Mouse (Mus musculus): ENCODE results near the gene Fam71f2.
A peak's percentile ranks its signal among the peaks of the same experiment; 100 is the strongest.

Fam71f2 gene

DNA sequence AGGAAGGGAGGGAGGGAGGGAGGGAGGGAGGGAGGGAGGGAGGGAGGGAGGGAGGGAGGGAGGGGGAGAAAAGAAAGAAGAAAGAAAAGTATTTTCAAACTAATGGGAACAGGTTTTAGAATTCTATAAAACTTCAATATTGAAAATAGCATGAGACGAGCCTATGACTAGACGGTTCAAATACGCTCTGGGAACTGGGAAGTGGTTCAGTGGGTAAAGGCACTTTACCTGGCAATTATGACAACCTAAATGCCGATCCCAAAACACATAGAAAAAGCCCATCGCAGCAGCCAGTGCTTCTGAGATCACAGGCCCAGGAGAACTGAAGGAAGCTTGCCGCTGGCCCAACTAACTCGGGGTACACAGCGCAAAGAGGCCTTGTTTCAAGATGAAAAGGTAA, at the start of gene Fam71f2:
Gene Fam71f2, plus strand, starts transcription at position 301 of the 400 bp plus-strand sequence.
- DNase-seq (ENCODE audit: low spot score) = no peak

DNA sequence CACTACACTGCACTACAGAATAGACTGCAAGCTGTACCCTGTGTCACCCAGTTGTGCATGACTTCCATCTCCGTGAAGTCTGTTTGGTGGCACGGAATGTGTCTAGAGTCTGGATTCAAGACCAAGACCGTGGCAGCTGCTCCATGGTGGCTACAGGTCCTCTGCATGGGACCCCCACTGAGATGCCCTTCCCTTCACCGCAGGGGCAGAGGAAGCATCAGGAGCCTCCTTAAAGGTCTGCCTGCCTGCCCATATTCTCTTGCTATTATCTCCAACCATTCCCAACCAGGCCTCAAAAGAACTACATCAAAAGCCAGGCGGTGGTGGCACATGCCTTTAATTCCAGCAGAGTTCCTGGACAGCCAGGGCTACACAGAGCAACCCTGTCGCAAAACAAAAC, 49.0 kb upstream of the Fam71f2 start:
- DNase-seq (ENCODE audit: low spot score) = no peak

DNA sequence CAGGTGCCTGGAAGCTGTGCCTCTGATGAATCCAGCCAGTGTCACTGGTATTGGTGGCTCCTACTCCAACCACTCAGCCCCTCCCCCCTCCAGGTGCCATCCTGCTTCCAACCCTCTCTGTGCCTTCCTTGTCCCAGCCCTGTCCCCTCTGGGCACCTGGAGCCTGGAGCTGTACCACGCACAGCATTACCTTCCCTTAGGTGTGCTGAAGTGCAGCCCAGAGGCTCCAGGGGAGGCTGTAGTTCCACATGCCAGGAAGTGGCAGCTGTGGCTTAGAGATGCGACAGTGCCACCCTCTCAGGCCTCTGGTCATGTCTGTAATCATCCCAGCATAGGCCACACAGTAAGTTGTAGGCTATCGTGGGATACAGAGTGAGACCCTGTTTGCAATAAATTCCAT, 47.6 kb upstream of the Fam71f2 start:
- no peak for DNase-seq (ENCODE audit: low spot score)

DNA sequence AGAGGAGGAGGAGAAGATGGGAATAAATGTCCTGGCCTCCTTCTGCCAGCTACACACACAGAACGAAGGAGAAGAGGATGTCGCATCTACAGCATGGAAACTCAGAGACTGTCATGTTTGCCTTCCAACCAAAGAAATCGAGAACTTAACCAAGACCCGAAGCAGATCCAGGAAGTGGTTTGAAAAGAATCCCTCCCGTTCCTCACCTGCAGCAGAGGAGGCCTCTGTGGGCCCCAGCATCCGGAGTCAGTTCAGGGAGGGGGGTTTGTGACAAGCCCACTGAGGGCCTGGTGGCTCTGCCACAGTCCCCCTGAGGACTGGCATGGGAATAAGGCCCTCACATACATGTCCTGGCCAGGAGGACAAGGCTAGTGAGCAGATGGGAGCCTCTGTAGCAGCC, 47.1 kb upstream of the Fam71f2 start:
- DNase-seq (ENCODE audit: low spot score) = no peak

DNA sequence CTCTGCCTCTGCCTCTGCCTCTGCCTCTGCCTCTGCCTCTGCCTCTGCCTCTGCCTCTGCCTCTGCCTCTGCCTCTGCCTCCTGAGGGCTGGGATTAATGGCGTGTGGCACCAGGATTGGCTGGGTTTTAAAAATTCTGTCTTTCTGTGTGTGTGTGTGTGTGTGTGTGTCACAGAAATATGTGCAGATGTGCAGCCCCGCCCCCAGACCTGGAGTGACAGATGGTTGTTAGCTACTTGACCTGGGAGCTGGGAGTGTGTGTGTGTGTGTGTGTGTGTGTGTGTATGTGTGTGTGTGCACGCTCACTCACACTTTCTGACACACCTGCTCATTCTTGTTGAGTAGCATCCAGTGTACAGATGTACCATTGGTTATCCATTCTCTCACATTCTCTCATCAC, 45.7 kb upstream of the Fam71f2 start:
- no peak for DNase-seq (ENCODE audit: low spot score)

DNA sequence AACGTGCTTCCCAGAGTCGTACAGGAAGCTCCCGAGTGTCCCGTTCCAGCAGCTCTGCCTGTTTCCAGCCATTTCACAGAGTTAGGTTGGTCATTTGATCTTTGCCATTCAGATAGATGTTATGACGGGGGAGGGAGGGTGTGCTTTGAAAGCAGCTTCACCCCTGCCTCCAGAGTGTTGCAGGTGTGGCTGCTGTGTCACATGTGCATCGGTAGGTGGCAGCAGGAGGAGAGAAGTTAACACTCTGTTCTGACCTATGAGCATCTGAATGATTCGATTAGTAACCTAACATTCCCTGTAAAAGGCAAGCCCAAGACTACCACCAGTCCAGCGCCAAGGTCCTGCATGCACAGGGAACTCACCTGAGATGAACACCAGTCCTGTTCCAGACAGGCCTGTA, 45.1 kb upstream of the Fam71f2 start:
- DNase-seq (ENCODE audit: low spot score) = no peak

DNA sequence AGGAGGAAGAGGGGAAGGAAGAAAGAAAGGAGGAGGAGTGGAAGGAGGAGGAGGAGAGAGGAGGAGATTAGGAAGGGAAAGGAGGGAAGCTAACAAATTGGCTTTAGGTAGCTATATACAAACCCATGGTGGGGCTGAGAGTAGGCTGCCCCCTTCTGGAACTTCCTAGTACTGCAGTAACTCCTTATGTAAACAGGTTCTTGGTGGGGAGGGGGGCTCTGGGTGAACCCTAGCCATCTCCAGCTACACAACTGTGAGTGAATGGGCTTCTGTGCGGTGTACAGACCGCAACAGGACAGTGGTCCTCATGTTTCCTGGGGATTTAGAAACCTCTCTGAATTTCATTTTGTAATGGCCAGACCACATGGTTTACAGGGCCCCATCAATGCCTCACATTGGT, 38.6 kb upstream of the Fam71f2 start:
- DNase-seq (ENCODE audit: low spot score) = peak; percentile 63

DNA sequence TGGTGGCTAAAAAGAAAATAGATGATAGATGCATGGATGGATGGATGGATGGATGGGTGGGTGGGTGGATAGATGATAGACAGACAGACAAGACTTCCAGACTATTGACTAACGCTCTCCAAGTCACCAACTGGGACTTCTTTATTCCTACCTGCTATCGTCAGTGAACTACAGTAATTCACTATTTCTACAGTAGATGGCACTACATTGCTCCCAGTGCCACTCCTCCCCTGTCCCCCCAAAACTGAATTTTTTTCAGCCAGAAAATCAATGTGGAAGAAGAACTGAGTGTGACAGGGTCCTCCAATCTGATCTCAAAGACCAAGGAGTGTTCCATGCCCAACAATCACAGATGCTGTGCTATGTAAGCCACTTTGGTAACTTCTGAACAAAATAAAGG, 37.7 kb upstream of the Fam71f2 start:
- DNase-seq (ENCODE audit: low spot score) = no peak

DNA sequence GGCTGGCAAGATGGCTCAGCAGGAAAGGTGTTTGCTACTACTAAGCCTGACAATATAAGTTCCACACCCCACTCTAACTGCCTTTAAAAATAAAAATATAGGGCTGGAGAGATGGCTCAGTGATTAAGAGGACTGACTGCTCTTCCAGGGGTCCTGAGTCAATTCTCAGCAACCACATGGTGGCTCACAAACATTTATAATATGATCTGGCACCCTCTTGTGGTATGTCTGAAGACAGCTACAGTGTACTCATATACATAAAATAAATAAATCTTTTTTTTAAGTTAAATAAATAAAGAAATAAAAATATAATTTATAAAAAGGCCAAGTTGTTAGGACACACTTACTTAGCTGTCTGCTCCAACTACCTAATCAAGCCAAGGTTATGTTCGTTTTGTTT, 37.1 kb upstream of the Fam71f2 start:
- DNase-seq (ENCODE audit: low spot score) = no peak

DNA sequence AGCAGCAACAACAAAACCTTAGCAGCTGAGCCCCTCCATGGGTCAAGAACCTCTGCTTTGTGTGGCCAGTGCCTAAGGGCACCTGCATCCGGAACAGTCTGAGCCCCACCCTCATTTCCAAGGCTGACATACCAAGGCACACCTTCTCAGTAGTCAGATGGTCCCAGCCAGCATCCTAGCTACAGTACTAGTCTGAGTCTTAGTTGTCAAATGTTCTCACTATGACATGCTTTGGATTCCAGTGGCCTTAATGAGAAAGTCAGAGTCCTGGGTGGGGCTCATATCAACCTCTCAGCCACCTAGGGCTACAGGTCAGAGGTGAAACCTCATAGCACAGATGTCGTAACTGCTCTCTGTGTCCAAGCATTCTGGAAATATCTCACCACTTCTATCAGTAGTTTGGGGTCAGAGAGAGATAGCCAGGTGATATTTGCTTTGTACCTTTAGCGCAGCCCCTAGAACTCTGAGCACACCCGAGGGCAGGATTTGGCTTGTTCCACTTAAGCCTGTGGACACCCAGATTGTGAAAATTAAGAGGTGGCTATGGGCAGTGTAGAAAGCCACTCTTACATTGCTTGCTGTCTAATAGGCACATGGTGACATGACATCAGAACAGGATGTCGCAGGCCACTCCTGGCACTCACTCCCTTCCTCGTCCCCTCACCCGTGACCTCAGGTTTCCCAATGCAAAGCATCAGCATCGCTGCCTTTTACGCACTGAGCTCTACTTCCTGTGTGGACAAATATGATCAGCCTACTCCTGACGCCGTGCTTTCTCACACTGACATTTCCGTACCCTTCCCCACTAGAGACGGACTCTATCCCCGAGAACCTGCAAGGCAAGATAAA, 33.9 kb upstream of the Fam71f2 start:
- no peak for DNase-seq (ENCODE audit: low spot score)

DNA sequence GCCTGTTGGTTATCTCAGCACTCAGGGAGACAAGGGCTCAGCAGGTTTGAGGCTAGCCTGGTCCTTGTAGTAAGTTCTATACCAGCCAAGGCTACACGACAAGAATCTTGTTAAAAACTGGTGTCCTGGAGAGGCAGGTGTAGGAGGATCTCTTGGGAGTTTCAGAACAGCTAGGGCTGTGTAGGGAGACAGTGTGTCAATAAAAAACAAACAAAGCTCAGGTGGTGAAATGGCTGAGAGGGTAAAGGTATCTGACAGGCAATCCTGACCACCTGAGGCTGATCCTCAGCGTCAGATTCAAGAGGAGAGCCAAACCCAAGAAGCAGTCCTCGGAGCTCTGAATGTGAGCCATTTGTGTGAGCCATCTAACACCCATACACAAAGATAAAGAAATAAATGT, 33.2 kb upstream of the Fam71f2 start:
- no peak for DNase-seq (ENCODE audit: low spot score)

DNA sequence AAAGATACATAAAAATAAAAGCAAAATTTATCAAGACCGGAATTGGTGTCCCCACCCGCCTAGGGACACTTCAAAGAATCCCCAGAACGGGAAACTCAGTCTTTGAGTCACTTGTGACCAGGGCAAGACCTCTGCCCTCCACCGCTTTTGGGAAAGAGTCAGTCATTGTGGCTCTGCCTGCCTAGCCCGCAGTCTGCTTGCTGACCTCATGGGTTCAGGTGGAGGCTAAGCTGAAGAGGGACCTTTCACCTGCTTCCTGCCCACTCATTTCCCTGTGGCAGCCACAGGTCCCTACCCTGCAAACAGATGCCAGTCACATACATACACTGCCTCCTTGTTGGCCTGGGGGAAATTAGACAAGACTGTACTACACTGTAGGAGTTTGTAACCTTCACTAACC, 32.8 kb upstream of the Fam71f2 start:
- DNase-seq (ENCODE audit: low spot score) = no peak

DNA sequence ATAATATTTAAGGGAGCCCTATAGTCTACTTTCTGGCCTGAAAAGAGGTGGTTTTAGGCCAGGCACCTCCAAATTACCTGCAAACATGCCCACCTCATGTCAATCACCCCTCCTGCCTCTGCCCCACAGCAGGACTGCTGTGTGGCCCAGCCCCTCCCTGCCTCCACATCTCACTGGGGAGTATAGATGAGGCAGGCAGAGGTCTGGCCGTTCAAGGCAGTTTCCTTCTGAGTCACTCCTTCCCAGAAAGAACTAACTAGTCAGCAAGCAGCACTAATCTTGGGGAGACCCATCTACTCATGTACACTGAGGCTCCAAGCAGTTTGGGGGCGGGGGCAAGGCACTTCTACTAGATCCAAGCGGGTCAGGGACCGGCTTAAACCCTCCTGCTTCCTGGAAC, 32.3 kb upstream of the Fam71f2 start:
- DNase-seq (ENCODE audit: low spot score) = no peak

DNA sequence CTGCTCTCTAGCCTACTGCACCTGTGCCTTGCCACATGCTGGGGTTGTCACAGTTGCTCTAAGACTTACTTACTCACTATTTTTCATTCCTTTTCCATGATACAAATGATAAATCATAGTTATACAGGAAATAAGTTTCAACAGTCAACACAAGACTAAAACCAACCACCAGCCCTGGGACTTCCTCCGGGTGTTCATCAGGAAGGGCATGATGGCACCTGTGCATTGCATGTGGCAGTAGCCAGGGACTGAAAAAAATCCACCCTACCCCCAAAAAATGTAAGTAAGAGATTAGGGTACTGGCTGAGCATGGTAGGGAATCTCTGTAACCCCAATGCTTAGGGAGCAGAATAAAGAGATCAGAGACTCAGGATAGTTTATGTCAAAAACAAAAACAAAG, 20.0 kb upstream of the Fam71f2 start:
- DNase-seq (ENCODE audit: low spot score) = no peak

DNA sequence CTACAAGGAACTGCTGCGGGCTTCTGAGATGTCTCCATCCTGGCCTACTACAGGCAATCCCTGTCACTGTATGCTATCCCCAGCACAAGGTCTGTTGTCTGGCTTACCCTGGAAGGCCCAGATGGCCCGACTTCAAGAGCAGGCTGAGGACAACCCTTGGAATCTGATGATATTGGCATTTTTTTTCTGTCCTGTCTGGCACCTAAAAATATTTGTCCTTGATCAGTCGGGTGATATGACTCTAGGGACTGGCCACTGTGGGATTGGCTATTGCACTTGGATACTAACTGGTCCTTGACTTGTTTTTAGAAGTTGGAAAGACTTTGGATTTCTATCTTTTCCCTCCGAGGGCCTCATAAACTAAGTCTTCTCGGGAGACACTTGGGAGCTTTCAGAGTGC, 17.6 kb upstream of the Fam71f2 start:
- no peak for DNase-seq (ENCODE audit: low spot score)

DNA sequence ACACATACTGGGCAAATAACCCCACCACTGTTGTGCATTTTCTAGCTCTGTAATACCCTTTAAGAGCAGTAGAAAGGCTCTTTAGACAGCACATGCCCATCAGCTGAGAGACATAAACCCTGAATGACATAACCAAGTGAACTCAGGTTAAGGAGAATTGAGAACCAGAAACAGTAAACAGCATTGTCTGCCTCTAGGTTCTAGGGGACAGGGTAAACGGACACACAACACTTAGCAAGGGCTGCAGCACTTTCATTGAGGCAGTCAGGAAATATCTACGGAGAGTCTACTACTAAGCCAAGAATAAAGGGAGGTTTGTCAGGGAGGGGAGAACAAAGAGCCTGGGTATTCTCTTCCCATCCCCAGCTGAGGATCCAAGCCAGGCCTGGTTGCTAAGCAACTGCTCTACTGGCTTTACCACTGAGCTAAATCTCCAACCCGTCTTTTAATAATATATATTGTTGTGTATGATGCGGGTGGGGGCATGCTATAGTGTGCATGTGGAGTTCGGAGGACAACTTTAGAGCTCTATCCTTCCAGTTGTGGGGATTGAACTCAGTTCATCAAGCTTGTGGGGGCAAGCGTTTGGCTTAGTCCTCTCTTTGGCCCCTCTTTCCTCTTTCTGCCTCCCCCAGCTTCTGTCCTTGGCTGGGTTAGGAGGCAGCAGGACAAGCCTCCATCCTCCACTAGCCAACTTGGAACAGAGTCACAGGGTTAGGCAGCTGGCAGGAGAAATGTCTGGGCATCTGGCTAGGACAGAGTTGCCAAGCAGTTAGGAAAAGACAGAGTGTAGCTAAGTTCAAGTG, 15.5 kb upstream of the Fam71f2 start:
- no peak for DNase-seq (ENCODE audit: low spot score)

DNA sequence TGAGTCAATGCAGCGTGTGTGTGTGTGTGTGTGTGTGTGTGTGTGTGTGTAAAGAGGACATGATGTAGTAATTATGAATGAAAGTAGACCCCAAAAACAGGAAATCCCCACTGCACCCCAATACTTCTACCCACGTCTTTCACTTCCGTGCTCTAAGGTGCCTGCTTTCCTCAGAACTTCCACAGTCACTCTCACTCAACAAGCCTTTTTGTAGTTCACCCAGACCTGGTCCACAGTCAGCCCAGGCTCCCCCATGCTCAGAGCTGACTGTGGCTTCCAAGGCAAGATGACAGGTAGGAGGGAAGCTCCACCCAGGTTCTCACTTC, 15.0 kb upstream of the Fam71f2 start:
- DNase-seq (ENCODE audit: low spot score) = no peak

DNA sequence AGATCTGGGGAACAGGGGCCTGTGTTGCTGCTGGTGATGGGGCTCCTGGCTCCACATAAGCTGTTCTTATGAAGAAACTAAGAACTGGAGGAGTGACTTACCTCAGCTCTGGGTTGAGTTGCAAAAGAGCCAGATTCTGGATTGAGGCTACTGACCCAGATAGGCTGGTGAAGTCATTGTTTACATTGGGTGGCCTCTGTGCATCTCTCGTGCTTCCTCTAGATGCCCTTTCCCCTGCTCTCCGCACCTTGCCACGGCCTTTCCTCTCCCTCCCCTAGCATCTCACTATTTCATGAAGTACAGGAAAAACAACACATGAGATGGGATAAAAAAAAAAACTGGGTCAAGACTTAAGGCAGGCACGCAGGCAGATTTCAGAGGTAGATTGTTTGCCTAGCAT, 12.5 kb upstream of the Fam71f2 start:
- no peak for DNase-seq (ENCODE audit: low spot score)

DNA sequence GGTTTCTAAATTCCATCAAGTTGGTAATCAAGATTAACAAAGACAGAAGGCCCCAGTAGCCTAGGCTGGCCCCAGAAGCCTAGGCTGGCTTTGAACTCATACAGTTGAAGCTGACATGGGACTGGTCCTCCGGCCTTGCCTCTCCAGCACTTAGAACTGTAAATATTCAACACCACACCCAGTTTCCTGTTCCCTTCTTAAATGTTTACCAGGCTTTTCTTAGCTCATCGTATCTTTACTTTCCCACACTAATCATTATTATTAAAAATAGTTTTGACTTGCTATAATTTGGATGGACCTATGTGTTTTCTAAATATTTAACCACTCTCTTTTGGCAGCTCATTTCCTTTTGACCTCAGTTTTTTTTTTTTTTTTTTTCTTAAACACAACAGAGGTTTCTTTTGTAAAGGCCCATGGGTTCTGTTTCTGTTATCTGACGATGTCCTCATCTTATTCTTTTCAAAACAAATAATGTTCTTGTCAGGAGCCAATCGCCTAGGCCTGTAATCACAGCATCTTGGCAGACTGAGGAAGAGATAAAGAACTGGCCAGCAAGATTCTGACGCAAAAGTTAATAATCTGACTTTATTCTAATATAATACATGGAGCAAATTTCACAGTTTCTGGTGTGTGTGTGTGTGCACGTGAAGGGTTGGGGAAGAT, 10.3 kb upstream of the Fam71f2 start:
- DNase-seq (ENCODE audit: low spot score) = no peak

DNA sequence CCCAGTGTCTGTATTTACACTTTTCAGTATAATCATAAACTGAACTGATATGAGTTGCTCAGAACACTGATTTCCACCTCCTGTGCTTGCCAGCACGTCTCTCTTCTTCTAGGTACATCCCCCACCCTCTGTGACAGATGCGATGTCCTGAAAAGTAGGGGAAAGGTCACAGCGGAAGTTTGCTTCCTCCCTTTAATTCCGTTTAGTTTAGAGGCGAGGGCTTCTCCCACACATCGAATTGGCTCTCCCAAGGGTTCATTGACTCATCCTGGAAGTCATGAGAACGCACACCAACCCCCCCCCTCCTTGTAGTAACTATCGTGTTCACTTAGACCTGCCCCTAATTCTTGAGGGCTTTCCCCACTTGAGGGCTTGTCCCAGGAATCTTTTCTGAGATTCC, 8.4 kb upstream of the Fam71f2 start:
- no peak for DNase-seq (ENCODE audit: low spot score)

DNA sequence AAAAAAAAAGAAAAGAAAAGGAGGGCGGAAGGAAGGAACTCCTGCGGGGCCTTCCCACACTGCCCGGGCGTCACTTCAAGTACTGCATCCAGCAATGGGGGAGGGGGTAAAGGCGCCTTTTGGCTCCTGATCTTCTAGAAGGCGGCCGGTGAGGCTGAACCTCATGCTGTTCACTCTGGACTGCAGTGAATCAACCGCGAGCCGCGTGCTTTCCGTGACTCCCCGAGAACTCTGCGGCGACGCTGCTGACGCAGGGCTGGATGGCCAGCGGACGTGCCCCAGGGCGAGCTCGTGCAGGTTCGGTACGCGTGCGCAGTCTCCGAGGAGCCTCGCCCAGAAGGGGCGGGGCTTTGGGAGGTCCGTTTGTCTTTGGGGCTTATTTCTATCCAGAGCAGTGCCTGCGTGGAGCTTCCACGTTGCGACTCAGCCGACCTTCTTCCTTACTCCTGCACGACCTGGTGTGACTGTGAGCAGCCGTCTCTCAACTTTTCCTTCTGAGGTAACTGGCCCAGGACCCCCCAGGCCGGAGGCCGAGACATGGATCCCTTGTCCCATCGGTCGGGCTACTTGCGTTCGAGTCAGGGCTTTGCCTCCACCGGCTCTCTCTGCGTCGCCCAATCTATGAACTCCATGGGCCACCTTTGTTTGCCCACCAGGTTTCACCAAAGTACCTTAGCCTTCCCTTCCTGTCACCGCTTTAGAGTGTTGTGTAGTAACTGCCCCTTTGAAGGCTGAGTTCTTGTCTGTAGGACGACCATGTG, 6.9 kb upstream of the Fam71f2 start, which contains the start of gene Hilpda:
Gene Hilpda, plus strand, starts transcription at position 177 of the 761 bp plus-strand sequence.
- peak; percentile 92 for DNase-seq (ENCODE audit: low spot score)

DNA sequence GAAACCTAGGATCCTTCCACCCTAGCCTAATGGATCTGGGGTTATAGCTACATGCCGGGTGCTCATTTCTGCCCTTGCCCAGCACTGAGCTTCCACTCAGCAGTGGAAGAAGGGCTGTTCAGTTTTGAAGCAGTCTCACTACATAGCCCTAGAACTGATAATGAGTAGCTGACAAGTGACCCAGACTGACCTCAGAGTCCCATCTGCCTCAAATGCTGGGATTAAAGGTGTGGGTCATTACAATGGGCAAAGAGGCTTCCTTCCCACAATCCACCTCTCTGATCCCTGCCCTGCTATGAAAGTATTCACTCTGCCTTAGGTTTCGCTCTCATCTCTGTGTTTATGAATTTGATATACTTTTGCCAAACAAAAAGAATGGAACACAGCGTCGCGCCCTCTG, 2.6 kb upstream of the Fam71f2 start:
- DNase-seq (ENCODE audit: low spot score) = no peak
